Mouse (Mus musculus): ENCODE results near the gene Slc44a2.

GRCm38 (mm10) chr9:21320619-21321512, at the start of gene Slc44a2:
- TF ChIP-seq CTCF (IDR thresholded peaks at IDR 0.05): peak; percentile 36
- TF ChIP-seq EP300 (IDR thresholded peaks at IDR 0.05): no peak

All from lung, postnatal 0 days (tissue).